Mouse (Mus musculus) MEL-GATA-1-ER (cell line): Measurements from ENCODE around the gene Cacna1g.

Source experiments
- DNase-seq: peaks from one replicate; pipeline ENCODE4 v3.0.0-alpha.2; 2012; ENCODE audit warnings: low read depth; ENCODE audit errors: extremely low read depth

The Cacna1g gene

GRCm38 (mm10) chr11:94362101-94362500 lies 111.9 kb downstream of the Cacna1g start:
- DNase-seq: no peak

DNA sequence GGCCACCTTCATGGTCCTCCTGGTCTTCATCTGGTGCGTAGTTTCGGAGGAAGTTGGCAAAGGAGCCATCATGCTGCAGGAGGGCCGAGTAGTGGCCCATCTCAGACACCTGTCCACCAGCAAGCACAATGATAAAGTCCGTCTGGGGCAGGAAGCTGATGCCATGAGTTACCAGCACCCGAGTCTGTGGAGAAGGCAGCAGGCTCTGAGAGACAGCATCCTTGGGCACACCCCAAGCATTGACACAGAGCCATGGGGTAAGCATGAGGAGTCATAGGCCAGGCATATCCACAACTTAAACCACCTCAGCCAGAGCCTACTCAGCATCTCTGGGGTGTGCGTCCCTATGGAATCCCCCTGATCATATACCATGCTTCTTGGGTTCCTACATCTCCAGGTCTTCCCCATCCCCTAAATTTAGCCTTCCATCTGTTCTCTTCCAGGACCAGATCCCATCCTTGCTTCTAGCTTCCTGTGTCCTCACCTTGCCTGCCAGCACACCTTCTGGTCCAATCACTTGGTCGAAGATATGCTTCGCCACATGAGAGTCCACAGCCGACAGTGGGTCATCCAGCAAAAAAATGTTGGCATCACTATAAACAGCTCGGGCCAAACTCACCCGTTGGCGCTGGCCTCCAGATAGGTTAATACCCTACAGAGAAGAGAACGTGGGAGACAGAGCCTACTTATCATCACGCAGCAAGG lies 112.7 kb downstream of the Cacna1g start:
- DNase-seq: no peak

- DNase-seq: no peak
These were observed 114.8 kb downstream of the Cacna1g start for GRCm38 (mm10) chr11:94359168-94359567.
